Mouse (Mus musculus): Measurements from ENCODE around the gene Sppl3. TPM values are rescaled to one million over a fixed set of nuclear protein-coding genes. Genes with fewer than 3 reads are reported as not detected.
"Not testable (repeated sequence)": the region's sequence is repeated elsewhere in the genome, so short reads cannot be mapped to it uniquely, and the experiment has no call there.

The Sppl3 gene
- total RNA-seq, 2 experiments from 2014 or later = 75.2 to 76.2 TPM

DNA sequence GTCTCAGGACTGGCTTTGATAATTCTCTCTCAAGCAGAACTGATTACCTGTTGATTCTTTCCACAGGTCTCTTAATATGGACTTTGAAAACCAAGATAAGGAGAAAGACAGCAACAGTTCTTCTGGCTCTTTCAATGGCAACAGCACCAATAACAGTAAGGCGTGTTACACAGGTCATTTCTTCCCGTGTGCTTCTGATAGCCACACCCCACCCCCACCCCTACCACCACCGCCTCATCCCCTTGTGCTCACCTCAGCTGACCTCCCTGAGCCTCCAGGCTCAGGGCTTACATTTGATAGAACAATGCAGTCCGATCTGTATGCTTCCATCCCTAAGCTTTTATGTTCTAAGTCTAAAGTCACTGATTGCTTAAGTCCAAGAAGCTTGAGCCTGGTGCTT, 63.8 kb downstream of the Sppl3 start:
- DNase-seq (ENCODE audit: low spot score in 2 of 2) = no peak
- no peak for TF ChIP-seq CTCF (conservative IDR thresholded peaks at IDR 0.05)

DNA sequence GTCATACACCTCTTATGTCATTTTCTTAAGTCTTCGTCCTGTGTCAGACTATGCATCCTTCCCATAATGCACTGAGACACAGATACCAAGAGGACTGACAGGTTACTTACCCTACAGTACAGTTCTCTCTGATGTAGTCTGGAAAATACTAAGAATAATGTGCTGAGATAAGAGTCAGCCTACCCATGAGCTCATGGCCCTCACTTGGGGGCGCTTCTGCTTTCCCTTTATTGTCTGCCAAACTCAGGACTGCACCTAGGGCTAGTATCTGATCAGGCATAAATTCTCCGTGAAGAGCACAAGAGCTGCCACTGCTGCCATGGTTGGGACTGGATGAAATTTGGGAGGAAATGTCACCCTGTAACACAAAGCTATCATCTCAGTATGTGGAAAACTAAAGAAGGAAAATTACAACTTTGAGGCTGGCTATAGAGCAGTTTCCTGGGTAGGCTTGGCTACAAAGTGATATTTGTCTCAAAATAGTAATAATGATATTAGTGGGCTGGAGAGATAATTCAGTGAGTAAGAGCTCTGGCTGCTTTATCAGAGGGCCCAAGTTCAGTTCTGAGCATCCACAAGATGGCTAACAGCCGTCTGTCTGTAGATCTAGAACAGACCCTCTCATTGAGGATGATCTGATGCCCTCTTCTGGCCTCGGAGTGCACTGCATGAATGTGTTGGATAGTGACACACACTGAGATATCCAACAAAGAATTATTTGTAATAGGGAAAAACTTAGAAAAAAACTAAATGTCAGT, 65.4 kb downstream of the Sppl3 start:
- peak; percentile 36 to 37 for DNase-seq (ENCODE audit: low spot score in 2 of 2)
- Histone ChIP-seq H3K4me3 (no peak overlapping the region), H3K27ac (no peak overlapping the region)
- TF ChIP-seq CTCF (conservative IDR thresholded peaks at IDR 0.05) = peak; percentile 90

More for the DNA sequence above, 63.8 kb downstream of the Sppl3 start:
- no peak overlapping the region for H3K27ac ChIP-seq
- no peak overlapping the region for H3K4me3 ChIP-seq

DNA sequence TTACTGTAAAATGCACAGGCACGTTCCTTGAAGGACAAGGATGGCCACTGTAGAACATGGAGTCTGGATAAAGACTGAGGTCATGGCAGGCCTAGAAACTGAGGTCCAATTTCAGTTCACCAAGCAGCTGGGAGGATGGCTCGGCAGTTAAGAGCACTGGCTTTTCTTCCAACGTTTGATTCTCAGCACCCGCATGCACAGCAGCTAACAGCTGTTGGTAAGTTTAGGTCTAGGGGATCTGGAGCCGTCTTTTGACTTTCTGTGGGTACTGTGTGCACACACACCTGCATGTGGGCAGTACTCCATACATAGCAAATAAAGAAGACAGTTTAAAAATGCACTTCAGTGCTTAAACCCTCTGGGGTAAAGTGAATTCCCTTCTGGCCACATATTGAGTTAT, 70.7 kb downstream of the Sppl3 start:
- no peak for DNase-seq (ENCODE audit: low spot score in 2 of 2)
- H3K27ac ChIP-seq = no peak overlapping the region

DNA sequence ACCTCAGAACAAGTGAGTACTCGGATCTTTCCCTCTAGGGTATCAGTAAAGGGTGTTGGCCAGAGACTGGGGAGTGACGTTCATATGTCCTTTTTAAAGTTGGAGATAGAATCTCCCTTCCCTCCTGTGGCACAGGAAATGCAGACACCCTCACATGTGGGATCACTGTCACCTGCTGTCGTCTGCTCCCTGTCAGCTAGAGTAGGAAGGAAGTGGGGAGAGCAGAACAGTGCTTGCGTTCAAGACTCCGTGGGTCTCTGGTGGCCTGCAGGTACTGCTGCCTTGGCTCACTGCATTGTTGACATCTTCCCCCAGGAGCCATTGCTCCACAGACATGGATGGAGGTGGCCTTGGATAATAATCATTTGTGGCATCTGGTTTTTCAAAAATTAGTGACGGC, 72.6 kb downstream of the Sppl3 start:
- no peak for DNase-seq (ENCODE audit: low spot score in 2 of 2)
- Histone ChIP-seq H3K27ac (no peak overlapping the region), H3K4me3 (no peak overlapping the region)
- TF ChIP-seq CTCF (conservative IDR thresholded peaks at IDR 0.05) = no peak

More for the DNA sequence above, 70.7 kb downstream of the Sppl3 start:
- H3K4me3 ChIP-seq = no peak overlapping the region
- TF ChIP-seq CTCF (conservative IDR thresholded peaks at IDR 0.05) = no peak

DNA sequence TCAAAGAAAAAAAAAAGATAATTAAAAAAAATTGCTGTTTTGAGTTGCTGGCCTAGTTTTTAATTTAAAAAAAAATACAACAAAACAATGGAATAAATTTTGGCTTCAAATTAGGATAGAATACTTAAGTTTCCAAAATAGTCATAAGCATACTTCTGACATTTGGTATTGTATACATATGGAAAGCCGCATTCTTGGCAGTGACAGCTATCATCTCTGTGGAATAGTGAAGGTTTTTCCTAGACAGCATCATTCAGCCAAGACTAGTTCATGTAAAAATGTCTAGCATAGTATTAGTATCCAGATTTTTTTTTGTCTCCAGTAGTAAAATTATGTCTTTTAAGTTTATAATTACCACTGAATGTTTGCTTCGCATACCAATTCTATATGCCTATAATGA, 74.7 kb downstream of the Sppl3 start:
- Histone ChIP-seq H3K27ac (no peak overlapping the region), H3K4me3 (no peak overlapping the region)
- TF ChIP-seq CTCF (conservative IDR thresholded peaks at IDR 0.05) = no peak
- no peak for DNase-seq (ENCODE audit: low spot score in 2 of 2)

DNA sequence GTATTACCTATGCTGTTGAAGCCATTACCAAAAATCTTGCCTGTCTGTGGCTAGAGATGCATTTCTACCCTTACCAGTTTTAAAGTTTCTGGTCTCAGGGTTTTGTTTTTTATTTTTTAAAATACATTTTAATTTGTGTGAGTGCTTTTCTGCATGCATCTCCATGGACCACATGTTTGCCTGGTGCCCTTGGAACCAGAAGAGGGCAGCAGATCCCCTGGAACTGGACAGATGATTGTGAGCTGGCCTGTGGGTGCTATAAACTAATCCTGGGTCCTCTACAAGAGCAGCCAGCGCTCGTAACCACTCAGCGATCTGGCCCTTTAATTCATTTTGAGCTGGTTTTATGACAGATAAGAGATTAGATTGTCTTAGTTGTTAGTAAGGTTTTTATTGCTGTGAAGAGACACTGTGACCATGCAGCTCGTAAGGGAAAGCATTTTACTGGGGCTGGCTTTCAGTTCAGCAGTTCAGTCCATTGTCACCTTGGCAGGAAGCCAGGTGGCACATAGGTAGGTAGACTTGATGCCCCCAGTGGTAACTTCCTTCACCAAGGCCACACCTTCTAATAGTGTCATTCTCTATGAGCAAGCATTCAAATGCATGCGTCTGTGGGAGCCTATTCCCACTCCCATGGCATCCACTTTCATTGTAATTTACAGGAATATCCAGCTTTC, 78.8 kb downstream of the Sppl3 start:
- no peak overlapping the region for H3K27ac ChIP-seq
- DNase-seq (ENCODE audit: low spot score in 2 of 2) = no peak
- TF ChIP-seq CTCF (conservative IDR thresholded peaks at IDR 0.05) = peak; percentile 52
- H3K4me3 ChIP-seq = no peak overlapping the region

DNA sequence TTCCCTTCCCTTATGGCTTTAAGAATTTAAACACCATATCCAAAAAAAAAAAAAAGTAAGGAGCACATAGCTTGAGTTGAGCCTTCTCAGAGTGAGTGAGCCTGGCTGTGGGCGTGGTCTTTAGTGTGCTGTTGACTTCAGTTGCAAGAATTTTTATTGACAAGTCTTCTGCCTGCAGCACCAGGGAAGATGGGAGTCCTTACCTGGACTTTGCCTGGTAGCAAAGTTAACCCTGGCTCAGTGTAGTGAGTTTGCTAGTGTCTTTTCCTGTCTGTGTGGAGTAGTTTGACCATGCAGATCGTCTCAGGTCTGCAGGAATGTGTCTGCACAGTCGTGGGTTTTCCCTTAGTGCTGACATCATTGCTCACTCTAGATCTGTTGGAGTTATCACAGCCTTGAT, 80.1 kb downstream of the Sppl3 start:
- no peak for TF ChIP-seq CTCF (conservative IDR thresholded peaks at IDR 0.05)
- Histone ChIP-seq H3K27ac (no peak overlapping the region), H3K4me3 (no peak overlapping the region)
- DNase-seq (ENCODE audit: low spot score in 2 of 2) = no peak

DNA sequence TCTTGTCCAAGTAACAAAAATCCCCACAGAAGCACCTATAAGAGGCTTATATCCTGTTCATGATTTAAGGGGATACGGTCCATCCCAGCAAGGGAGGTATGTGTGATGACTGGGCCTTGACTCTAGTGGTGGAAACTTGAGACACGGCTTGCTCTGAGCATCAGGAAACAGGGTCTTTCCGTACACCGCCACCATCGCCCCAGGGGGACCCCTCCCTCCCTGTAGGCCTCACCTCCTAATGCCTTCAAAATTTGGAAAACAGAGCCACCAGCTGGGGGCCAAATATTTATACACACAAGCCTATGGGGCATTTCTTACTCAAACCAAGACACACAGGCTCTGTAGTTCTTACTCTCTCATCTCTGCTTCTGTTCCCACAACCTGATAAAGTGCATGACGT, 80.8 kb downstream of the Sppl3 start:
- no peak overlapping the region for H3K4me3 ChIP-seq
- no peak overlapping the region for H3K27ac ChIP-seq
- TF ChIP-seq CTCF (conservative IDR thresholded peaks at IDR 0.05) = no peak
- no peak for DNase-seq (ENCODE audit: low spot score in 2 of 2)

DNA sequence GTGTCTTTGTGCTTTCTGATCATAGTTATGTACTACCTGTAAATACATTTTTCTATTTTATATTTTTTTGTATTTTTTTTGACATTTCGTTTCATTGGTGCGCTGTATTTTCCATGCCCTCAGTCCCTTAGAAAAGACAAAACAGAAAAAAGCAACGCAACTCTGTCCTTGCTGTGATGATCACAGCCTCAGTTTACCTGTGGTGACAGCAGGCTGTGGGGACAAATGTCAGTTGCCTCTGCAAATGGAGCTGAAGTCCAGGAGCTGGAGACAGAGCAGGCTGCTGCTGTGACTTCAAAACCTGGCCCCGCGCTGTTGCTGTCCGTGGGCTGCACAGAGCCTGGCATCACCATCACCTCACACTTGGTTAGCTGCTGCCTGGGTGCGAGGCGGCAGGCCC, 87.3 kb downstream of the Sppl3 start, which contains the start of gene Gm10401:
TSS of gene Gm10401 (minus strand) at position 101 of the 400 bp plus-strand sequence.
- H3K27ac ChIP-seq = no peak within 1 kb of the TSS
- TF ChIP-seq CTCF (conservative IDR thresholded peaks at IDR 0.05) = no peak
- no peak for DNase-seq (ENCODE audit: low spot score in 2 of 2)
- H3K4me3 ChIP-seq = no peak within 1 kb of the TSS

DNA sequence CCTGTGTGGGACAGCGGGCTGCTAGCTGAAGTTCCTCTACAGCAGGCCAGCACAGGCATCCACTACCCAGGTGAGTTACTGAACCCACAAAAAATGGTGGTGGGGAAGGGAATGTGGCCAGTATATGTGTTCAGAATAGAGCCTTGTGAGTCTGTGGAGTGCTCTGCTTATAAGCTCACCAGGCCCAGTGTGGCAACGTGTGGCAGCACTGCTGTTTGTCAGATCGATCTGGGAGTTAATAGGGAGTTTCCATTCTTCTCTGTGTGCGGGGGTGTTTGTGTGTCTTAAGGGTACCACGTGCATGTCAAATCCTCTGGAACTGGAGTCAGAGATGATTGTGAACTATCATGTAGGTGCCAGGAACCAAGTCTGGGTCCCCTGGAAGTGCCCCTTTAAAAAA, 88.6 kb downstream of the Sppl3 start:
- TF ChIP-seq CTCF (conservative IDR thresholded peaks at IDR 0.05) = no peak

DNA sequence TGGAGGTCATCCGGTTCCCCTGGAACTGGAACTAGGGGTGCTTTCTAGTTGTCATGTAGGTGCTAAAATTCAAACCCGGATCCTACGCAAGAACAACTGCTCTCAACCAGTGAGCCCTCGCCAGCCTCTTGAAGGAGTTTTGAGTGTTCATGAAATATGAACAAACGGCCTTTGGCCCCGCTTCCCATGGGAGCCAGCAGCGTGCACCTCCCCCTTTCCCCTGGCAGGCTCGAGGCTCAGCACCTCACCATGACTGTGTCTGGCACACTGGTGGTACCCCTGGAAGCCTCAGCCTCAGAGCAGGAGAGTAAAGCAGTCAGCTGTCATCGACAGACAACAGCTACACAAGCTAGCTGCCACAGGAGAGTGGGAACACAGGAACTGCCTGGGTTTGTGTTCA, 89.1 kb downstream of the Sppl3 start:
- TF ChIP-seq CTCF (conservative IDR thresholded peaks at IDR 0.05) = no peak
- Histone ChIP-seq H3K27ac (peak overlapping the region; percentile 57; the same call in 1 of the 2 replicates), H3K4me3 (no peak overlapping the region)
- no peak for DNase-seq (ENCODE audit: low spot score in 2 of 2)

More for the DNA sequence above, 88.6 kb downstream of the Sppl3 start:
- no peak overlapping the region for H3K4me3 ChIP-seq
- DNase-seq (ENCODE audit: low spot score in 2 of 2) = no peak
- peak overlapping the region; percentile 57; the same call in 1 of the 2 replicates for H3K27ac ChIP-seq

DNA sequence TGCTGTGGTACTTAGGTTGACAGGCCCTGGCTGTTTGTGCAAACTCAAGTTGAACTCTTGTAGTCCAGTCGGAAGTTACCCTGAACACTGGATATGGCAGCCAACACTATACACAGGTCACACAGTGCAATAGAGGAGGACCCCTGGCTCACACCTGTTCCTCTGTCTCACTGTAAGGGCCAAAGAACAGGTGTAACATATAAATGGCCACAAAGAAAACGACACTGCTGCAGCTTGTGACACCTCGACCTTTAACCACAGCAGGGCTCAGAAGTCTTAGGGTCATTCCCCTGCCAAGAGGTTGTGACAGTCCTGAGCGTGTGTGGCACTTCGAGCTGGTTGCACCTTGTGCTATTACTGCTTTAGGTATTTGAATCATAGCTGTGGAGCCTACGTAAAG, 89.5 kb downstream of the Sppl3 start:
- no peak for TF ChIP-seq CTCF (conservative IDR thresholded peaks at IDR 0.05)

DNA sequence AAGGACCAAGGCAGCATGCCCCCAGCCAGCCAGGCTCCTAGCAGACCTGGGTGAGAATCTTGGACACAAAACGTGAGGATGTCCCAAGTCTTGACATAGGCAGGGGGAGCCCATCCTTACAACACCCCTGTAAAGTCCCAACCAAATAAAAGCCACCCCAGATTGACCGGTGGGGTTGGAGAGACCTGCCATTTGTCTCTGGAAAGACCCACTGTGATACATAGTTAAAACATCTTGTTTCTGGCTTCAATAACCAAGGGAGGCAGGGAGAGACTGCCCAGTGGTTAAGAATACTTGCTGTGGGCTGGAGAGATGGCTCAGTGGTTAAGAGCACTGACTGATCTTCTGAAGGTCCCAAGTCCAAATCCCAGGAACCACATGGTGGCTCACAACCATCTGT, 91.3 kb downstream of the Sppl3 start:
- DNase-seq (ENCODE audit: low spot score in 2 of 2) = no peak
- H3K4me3 ChIP-seq = no peak overlapping the region
- no peak overlapping the region for H3K27ac ChIP-seq
- no peak for TF ChIP-seq CTCF (conservative IDR thresholded peaks at IDR 0.05)

More for the DNA sequence above, 89.5 kb downstream of the Sppl3 start:
- no peak for DNase-seq (ENCODE audit: low spot score in 2 of 2)
- no peak overlapping the region for H3K4me3 ChIP-seq
- peak overlapping the region; percentile 57; the same call in 1 of the 2 replicates for H3K27ac ChIP-seq

DNA sequence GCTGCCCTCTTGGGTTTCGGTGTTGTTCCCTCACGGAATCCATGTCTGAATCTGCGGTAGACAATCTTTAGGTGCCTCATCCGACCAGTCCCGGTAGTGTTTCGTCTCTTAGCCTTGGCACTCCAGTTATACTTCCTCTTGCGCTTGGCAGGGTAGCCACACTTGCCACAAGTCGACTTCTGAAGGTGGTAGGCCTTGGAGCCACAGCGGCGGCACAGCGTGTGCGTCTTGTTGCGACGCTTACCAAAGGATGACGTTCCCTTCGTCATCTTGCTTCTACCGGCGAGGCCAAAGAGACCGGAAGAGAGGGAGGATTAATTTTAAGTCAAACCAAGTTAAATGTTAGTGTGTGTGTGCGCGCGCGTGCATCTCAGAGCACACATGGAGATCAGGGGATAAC, 92.3 kb downstream of the Sppl3 start:
- not testable (repeated sequence) for DNase-seq (ENCODE audit: low spot score in 2 of 2); H3K4me3 ChIP-seq

More for the DNA sequence above, 92.3 kb downstream of the Sppl3 start:
- H3K27ac ChIP-seq = not testable (repeated sequence)

Measured in layer of hippocampus, adult 2 months (tissue).